Mouse (Mus musculus) small intestine, adult 2 months (tissue): ENCODE data around the gene Nphp3. TPM values are rescaled to one million over a fixed set of nuclear protein-coding genes. Genes with fewer than 3 reads are reported as not detected.

Experiments used
- H3K27ac ChIP-seq: fragments of 200-500 bp; 2 replicates; pipeline ENCODE4 v1.5.1; 2012; ENCODE audit warnings: low read depth, low read length, control low read depth, inconsistent platforms; ENCODE audit not compliant: insufficient read depth
- H3K27me3 ChIP-seq: fragments of 200-500 bp; 2 replicates; pipeline ENCODE4 v1.6.1; 2012; ENCODE audit warnings: mild to moderate bottlenecking, moderate library complexity, low read length, inconsistent platforms; ENCODE audit not compliant: control insufficient read depth, insufficient read depth
- H3K36me3 ChIP-seq: fragments of 200-500 bp; 2 replicates; pipeline ENCODE4 v1.6.1; 2012; ENCODE audit warnings: mild to moderate bottlenecking, low read length, control low read depth, inconsistent platforms; ENCODE audit not compliant: control insufficient read depth, insufficient read depth
- H3K4me1 ChIP-seq: fragments of 200-500 bp; 2 replicates; pipeline ENCODE4 v1.6.1; 2012; ENCODE audit warnings: low read length, inconsistent platforms, mixed read lengths; ENCODE audit not compliant: control insufficient read depth, insufficient read depth, insufficient read length
- H3K4me3 ChIP-seq: fragments of 200-500 bp; 2 replicates; pipeline ENCODE4 v1.5.1; 2012; ENCODE audit warnings: low read depth, mild to moderate bottlenecking, control low read depth, inconsistent platforms, low read length, moderate library complexity
- CTCF ChIP-seq: fragments of 200-500 bp; IDR thresholded peaks from 2 replicates; pipeline ENCODE4 v1.5.1; 2012; ENCODE audit warnings: low read depth, mild to moderate bottlenecking, control low read depth, inconsistent platforms, low read length, moderate library complexity, mixed read lengths; ENCODE audit not compliant: insufficient replicate concordance, insufficient read length; ENCODE audit errors: extremely low read depth
- POLR2A ChIP-seq: fragments of 200-500 bp; IDR thresholded peaks from 2 replicates; pipeline ENCODE4 v1.6.1; 2012; ENCODE audit warnings: low read depth, mild to moderate bottlenecking, control low read depth, inconsistent platforms, low read length, moderate library complexity
- WGBS: fragments of 180-500 bp; shearing (Covaris S2); methylation state at CpG from one replicate; pipeline ENCODE4 v1.1.7; 2018; 5-methylcytosine and 5-hydroxymethylcytosine counted together
- polyA plus RNA-seq: library from polyadenylated mRNA; depleted of rRNA; stranded (reverse); fragments of >200 nt; gene quantifications from 2 replicates; pipeline ENCODE4 v1.2.3, GENCODE M21; 2012; rRNA removed

Gene Nphp3
- polyA plus RNA-seq, 1 experiment: 3.5 TPM

GRCm38 (mm10) chr9:104085730-104086429 is 83.5 kb downstream of the Nphp3 start:
- TF ChIP-seq CTCF: no peak
- TF ChIP-seq POLR2A: no peak
- WGBS: 74% methylated on average over 4 of the region's 4 CpGs
- H3K36me3 ChIP-seq: peaks cover 51% of the 10 kb centered on the region
- no peak overlapping the region for H3K27ac ChIP-seq
- H3K4me3 ChIP-seq: no peak overlapping the region
- no peaks in the 10 kb centered on the region for H3K4me1 ChIP-seq
- no peaks in the 10 kb centered on the region for H3K27me3 ChIP-seq

GRCm38 (mm10) chr9:104088555-104088954 is 86.2 kb downstream of the Nphp3 start:
- no peak overlapping the region for H3K4me3 ChIP-seq
- 68% methylated on average over 8 of the region's 8 CpGs for WGBS
- peaks cover 46% of the 10 kb centered on the region for H3K36me3 ChIP-seq
- H3K4me1 ChIP-seq: no peaks in the 10 kb centered on the region
- TF ChIP-seq CTCF: no peak
- TF ChIP-seq POLR2A: no peak
- no peaks in the 10 kb centered on the region for H3K27me3 ChIP-seq
- no peak overlapping the region for H3K27ac ChIP-seq

GRCm38 (mm10) chr9:104092945-104093344 is 90.6 kb downstream of the Nphp3 start:
- no peaks in the 10 kb centered on the region for H3K27me3 ChIP-seq
- H3K4me3 ChIP-seq: no peak overlapping the region
- H3K27ac ChIP-seq: no peak overlapping the region
- H3K36me3 ChIP-seq: peaks cover 34% of the 10 kb centered on the region
- TF ChIP-seq POLR2A (no peak), CTCF (no peak)
- 98% methylated on average over 5 of the region's 5 CpGs for WGBS
- no peaks in the 10 kb centered on the region for H3K4me1 ChIP-seq

Other genes with a start within 250 kb of the Nphp3 start
- 0.38 and 0.85 TPM in 2 replicates for gene Tmem108, start 240.7 kb upstream of the Nphp3 start, polyA plus RNA-seq
- gene Gm28305, start 38.1 kb downstream of the Nphp3 start, polyA plus RNA-seq: not detected in 2 replicates
- 8.2 and 10.6 TPM in 2 replicates for gene Uba5, start 60.6 kb downstream of the Nphp3 start, polyA plus RNA-seq
- gene Acad11, start 60.8 kb downstream of the Nphp3 start, polyA plus RNA-seq: 26.8 and 54.6 TPM in 2 replicates
- 1.8 and 3.2 TPM in 2 replicates for gene Ackr4, start 124.4 kb downstream of the Nphp3 start, polyA plus RNA-seq